Mouse (Mus musculus): Measurements from ENCODE around the gene Kbtbd13.

DNA sequence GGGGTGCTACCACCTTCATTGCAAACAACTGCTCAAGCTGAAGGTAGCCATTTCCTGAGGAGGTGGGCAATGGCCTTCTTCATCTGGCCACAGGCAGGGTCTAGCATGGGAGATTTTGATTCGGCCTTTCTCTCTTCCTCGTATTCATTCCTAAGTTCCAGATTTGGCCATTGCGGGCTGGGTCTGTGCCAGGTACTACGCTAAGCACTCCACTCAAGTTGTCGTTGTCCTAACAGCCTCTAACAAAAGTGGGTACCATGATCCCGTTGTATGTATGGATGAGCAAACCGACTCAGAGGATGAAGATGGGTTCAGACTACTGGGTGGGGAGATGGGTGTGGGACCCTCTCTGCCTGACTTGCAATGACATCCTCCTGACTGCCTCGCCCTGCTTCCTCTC is 18.9 kb upstream of the Kbtbd13 start:
- TF ChIP-seq TAL1 (IDR thresholded peaks at IDR 0.05; ENCODE audit: low read length) (no peak), GATA1 (IDR thresholded peaks at IDR 0.05; ENCODE audit: low read length) (no peak)
